Mouse (Mus musculus): ENCODE data around the gene Trnt1. TPM values are rescaled to one million over a fixed set of nuclear protein-coding genes. Genes with fewer than 3 reads are reported as not detected.

Trnt1 gene
- polyA plus RNA-seq, 1 experiment from 2014 or later, result 56.7 TPM

GRCm38 (mm10) chr6:106822329-106822728 lies 53.4 kb downstream of the Trnt1 start:
- H3K27me3 ChIP-seq, result no peaks in the 10 kb centered on the region
- 41% methylated on average over 1 of the region's 1 CpGs for WGBS
- no peak for ATAC-seq (ENCODE audit: borderline replicate concordance, extremely low read depth, low FRiP score, low TSS enrichment)

More at GRCm38 (mm10) chr6:106822329-106822728, 53.4 kb downstream of the Trnt1 start:
- Histone ChIP-seq H3K9me3 (no peaks in the 10 kb centered on the region), H3K4me1 (no peaks in the 10 kb centered on the region), H3K4me2 (no peak overlapping the region), H3K27ac (no peak overlapping the region), H3K9ac (no peak overlapping the region), H3K36me3 (no peaks in the 10 kb centered on the region), H3K4me3 (no peak overlapping the region)

Other genes with a start within 250 kb of the Trnt1 start
- gene Il5ra, start 20.1 kb upstream of the Trnt1 start, polyA plus RNA-seq (2015; fragmentation: Nextera tagmentation; extraction: Ambion mirVana), result 0.09 TPM in 1 of 2 replicates, not detected in the other
- 43.4 and 45.3 TPM in 2 replicates for gene Crbn, start 31.0 kb downstream of the Trnt1 start, polyA plus RNA-seq (2015; fragmentation: Nextera tagmentation; extraction: Ambion mirVana)

Measured in lung, embryonic 15.5 days (tissue).